Mouse (Mus musculus) limb, embryonic 10.5 days (tissue): Measurements from ENCODE around the gene Smtnl2. TPM values are rescaled to one million over a fixed set of nuclear protein-coding genes. Genes with fewer than 3 reads are reported as not detected.

ENCODE experiments used
- microRNA-seq: library from miRNA; unstranded; fragments of <30 nt; microRNA quantifications from one replicate; pipeline ENCODE4, GENCODE M21; 2017
- polyA plus RNA-seq: library from polyadenylated mRNA; unstranded; fragments of >200 nt; fragmentation: Nextera tagmentation; extraction: Ambion mirVana; gene quantifications from 2 replicates; pipeline ENCODE4 v1.2.1, GENCODE M21; 2016

The Smtnl2 gene
- polyA plus RNA-seq, 1 experiment from 2014 or later, result 14.2 TPM

Small RNA genes lying within 50 kb of the gene (microRNA-seq; reads per million reads assigned to microRNA genes)
- gene Mir6338, result not detected

Other genes starting within 250 kb of the Smtnl2 start
- 0.68 and 0.83 TPM in 2 replicates for gene Gm43951, start 204.9 kb downstream of the Smtnl2 start, polyA plus RNA-seq
- 11.7 and 13.2 TPM in 2 replicates for gene 4933427D14Rik, start 204.3 kb downstream of the Smtnl2 start, polyA plus RNA-seq
- 190 and 199 TPM in 2 replicates for gene Txndc17, start 204.2 kb downstream of the Smtnl2 start, polyA plus RNA-seq
- 44.7 and 47.4 TPM in 2 replicates for gene Med31, start 196.1 kb downstream of the Smtnl2 start, polyA plus RNA-seq
- gene Slc13a5, start 144.5 kb downstream of the Smtnl2 start, polyA plus RNA-seq, result 0.10 and 0.20 TPM in 2 replicates
- 2.5 and 4.1 TPM in 2 replicates for gene Xaf1, start 110.1 kb downstream of the Smtnl2 start, polyA plus RNA-seq
- gene Fbxo39, start 97.3 kb downstream of the Smtnl2 start, polyA plus RNA-seq, result not detected in 2 replicates
- 5.0 and 5.4 TPM in 2 replicates for gene Tekt1, start 49.3 kb downstream of the Smtnl2 start, polyA plus RNA-seq
- gene Ggt6, start 23.8 kb upstream of the Smtnl2 start, polyA plus RNA-seq, result 0.08 TPM in 1 of 2 replicates, not detected in the other
- 234 and 274 TPM in 2 replicates for gene Mybbp1a, start 29.6 kb upstream of the Smtnl2 start, polyA plus RNA-seq
- 2.8 and 3.0 TPM in 2 replicates for gene Spns2, start 78.2 kb upstream of the Smtnl2 start, polyA plus RNA-seq
- 0.15 TPM in 1 of 2 replicates, not detected in the other for gene Spns3, start 138.8 kb upstream of the Smtnl2 start, polyA plus RNA-seq
- gene Ube2g1, start 195.6 kb upstream of the Smtnl2 start, polyA plus RNA-seq, result 76.9 and 85.6 TPM in 2 replicates